Mouse (Mus musculus) embryonic stem cell, embryonic (primary cell): ENCODE measurements around the gene Gorab.

Source experiments
- CTCF ChIA-PET, 4 experiments: fragments of 300-600 bp in 2 of 4; fragments of 350-600 bp in 2 of 4; sonication (Branson Sonifier 250); formaldehyde crosslinking; loops; one replicate each; lab custom pipeline; 2022; ENCODE audit warnings: inconsistent platforms in 2 of 4; lab: Charles Lee
- POLR2A ChIA-PET, 4 experiments: fragments of 300-600 bp in 2 of 4; fragments of 350-600 bp in 2 of 4; sonication (Branson Sonifier 250); formaldehyde crosslinking; loops; one replicate each; lab custom pipeline; 2022; ENCODE audit warnings: antibody characterized with exemption in 4 of 4, inconsistent platforms in 1 of 4; lab: Charles Lee

Gene Gorab

DNA sequence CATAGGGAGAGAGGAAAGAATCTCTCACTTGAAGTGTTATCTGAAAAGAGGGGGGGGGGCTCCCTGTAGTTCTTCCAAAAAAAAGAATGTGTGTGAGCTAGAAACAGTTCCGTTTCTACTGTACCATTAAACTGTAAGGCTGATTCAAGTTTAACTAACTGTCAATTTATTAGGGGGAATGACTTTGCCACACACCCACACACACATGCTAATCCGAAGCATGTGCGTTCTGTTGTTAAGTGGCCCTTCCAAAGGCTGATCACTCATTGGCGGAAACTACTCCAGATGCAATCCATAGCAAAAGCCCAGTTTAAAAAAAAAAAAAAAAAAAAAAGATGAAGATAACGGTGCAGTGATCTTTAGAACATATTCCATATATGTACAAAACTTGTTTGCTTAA lies 42.1 kb downstream of the Gorab start:
- ChIA-PET POLR2A (no interaction called here), CTCF (no interaction called here)

GRCm38 (mm10) chr1:163360796-163361195 lies 42.7 kb downstream of the Gorab start:
- CTCF ChIA-PET, result interaction anchor here in 1 of 4 experiments (0.5 kb wide), 1 partner anchor 52 kb away, joined by 3 read pairs; no protein-coding TSS in a partner anchor
- POLR2A ChIA-PET, result no interaction called here

DNA sequence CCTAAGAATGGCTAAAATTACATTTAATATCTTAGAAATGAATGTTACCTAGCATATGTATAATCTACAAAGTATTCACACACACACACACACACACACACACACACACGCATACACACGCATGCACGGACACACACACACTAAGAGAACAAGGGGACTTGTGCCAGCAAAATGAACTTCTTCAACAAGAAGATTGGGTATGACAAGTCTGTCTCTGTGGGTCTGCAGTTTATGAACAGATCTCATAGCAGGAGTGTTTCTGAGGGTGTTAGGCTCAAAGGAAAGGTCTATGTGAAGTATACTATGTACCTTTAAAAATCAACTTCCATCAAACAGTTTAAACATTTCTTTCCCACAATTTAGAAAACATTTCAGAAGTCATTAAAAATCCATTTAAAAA lies 43.9 kb downstream of the Gorab start:
- CTCF ChIA-PET, result no interaction called here
- POLR2A ChIA-PET, result interaction anchor here in 1 of 4 experiments (0.7 kb wide), 1 partner anchor 24 kb away, joined by 3 read pairs; no protein-coding TSS in a partner anchor

- ChIA-PET CTCF (interaction anchor here in 1 of 4 experiments (0.6 kb wide), 1 partner anchor 53 kb away, joined by 3 read pairs; no protein-coding TSS in a partner anchor), POLR2A (interaction anchor here in 1 of 4 experiments (0.6 kb wide), 1 partner anchor 328 kb away, joined by 7 read pairs; no protein-coding TSS in a partner anchor)
Measured at GRCm38 (mm10) chr1:163358165-163358564, 45.3 kb downstream of the Gorab start.

GRCm38 (mm10) chr1:163357733-163358132 lies 45.7 kb downstream of the Gorab start:
- CTCF ChIA-PET, result interaction anchor here in 1 of 4 experiments (0.6 kb wide), 1 partner anchor 53 kb away, joined by 3 read pairs; no protein-coding TSS in a partner anchor
- POLR2A ChIA-PET, result no interaction called here

DNA sequence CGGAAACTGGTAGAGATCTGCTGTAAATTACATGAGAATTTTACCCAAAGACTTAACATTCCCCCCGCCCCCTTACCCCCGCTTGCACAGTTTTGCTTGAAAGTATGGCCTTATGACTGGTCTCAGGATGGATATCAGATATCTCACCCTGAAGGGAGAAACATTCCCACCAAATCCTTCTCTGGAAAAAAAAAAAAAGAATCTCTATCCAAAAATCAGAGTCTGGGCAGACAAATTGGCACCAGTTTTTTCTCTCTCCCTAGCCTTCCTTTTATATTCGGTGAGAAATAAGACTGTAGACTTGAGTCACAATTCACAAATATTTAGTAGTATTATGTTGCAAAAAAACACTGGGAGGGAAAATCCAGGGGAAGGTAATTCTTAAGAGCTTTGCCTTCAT lies 47.3 kb downstream of the Gorab start:
- CTCF ChIA-PET, result no interaction called here

GRCm38 (mm10) chr1:163355626-163356156 lies 47.8 kb downstream of the Gorab start:
- ChIA-PET POLR2A (no interaction called here), CTCF (no interaction called here)

More for the DNA sequence above, 47.3 kb downstream of the Gorab start:
- POLR2A ChIA-PET, result no interaction called here

GRCm38 (mm10) chr1:163350988-163351387 lies 52.5 kb downstream of the Gorab start:
- POLR2A ChIA-PET, result no interaction called here
- CTCF ChIA-PET, result interaction anchor here in 1 of 4 experiments (0.8 kb wide), 1 partner anchor 1180 kb away, joined by 8 read pairs; no protein-coding TSS in a partner anchor

DNA sequence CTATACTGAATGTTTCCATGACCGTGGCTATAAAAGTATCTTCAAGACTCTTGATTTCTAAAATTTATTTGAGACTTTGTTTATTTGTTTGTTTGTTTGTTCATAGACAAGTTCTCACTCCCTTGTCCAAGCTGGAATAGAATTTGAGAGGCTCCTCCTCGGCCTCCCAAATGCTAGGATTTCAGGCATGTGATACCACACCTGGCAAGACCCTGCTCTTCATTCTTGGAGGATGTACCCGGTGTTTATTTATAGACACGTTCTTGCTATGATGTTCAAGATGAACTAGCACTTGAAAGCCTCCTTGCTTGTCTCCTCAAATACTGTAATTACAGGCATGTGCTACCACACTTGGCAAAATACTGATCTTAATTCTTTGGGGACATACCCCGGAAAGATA lies 57.9 kb downstream of the Gorab start:
- ChIA-PET CTCF (interaction anchor here in 1 of 4 experiments (0.5 kb wide), 1 partner anchor 566 kb away, joined by 4 read pairs; no protein-coding TSS in a partner anchor), POLR2A (no interaction called here)

- ChIA-PET CTCF (interaction anchor here in 1 of 4 experiments (0.5 kb wide), 1 partner anchor 566 kb away, joined by 4 read pairs; no protein-coding TSS in a partner anchor), POLR2A (no interaction called here)
Measured at GRCm38 (mm10) chr1:163344931-163345330, 58.5 kb downstream of the Gorab start.

- ChIA-PET POLR2A (no interaction called here), CTCF (no interaction called here)
Measured at GRCm38 (mm10) chr1:163339219-163339561, 64.3 kb downstream of the Gorab start.

- ChIA-PET POLR2A (no interaction called here), CTCF (no interaction called here)
Measured at GRCm38 (mm10) chr1:163338525-163339218, 64.8 kb downstream of the Gorab start.

DNA sequence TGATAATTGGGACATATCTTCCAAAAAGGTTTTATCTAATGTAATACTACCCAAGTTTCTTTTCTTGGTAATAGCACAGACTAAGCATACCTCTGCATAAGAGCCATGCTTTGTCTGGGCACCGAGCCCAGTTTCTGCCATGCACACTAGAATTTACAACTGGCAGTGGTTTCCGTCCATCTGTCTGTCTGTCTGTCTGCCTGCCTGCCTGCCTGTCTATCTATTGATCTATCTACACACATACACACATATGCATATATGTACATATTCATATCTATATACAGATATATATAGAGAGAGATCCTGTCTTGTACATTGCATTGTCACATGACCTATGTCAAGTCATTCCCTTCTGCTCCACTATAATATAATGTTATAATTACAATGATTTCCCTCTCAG lies 65.6 kb downstream of the Gorab start:
- CTCF ChIA-PET, result no interaction called here
- POLR2A ChIA-PET, result no interaction called here
